ENCODE assay signal across 8 mouse cellular contexts in the genomic region with DNA sequence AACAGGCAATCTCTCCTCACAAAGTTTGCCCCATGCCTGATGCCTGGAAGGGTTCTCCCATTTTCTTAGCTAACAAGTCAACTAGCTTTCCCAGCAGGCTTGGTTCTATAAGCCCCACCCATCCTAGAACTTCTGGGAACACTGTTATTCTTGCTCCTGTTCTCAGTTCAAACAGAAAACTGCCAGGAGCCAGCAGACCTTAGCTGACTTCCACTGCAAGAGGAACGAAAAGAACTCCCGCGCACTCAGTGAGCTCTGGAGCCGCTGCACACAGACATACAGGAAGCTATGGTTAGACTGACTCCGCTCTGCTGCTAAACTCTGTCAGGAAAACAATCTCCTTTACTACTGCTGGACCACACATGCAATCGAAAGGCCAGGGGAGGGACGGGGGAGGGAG.
A peak's percentile ranks its signal among the peaks of the same experiment; 100 is the strongest.
DNase-seq lines count a peak whose midpoint lies in the region; ATAC-seq and TF ChIP-seq lines count a peak whose summit lies in the region.

No protein-coding gene starts in this region.

- H3K9me3 ChIP-seq in limb, embryonic 12.5 days, result no peaks in the 10 kb centered on the region
- no peaks in the 10 kb centered on the region for H3K9me3 ChIP-seq in limb, embryonic 10.5 days (replicated peaks)
- H3K9me3 ChIP-seq in heart, embryonic 15.5 days (replicated peaks), result no peaks in the 10 kb centered on the region
- H3K9me3 ChIP-seq in liver, postnatal 0 days (ENCODE audit: low read length), result no peaks in the 10 kb centered on the region
- H3K9me3 ChIP-seq in forebrain, embryonic 16.5 days (ENCODE audit: control insufficient read depth, low read length), result no peaks in the 10 kb centered on the region

- TF ChIP-seq CTCF in liver, postnatal 0 days (IDR thresholded peaks at IDR 0.05; ENCODE audit: low read depth), result no peak

- H3K27me3 ChIP-seq in limb, embryonic 12.5 days, result no peaks in the 10 kb centered on the region
- no peaks in the 10 kb centered on the region for H3K27me3 ChIP-seq in limb, embryonic 10.5 days (ENCODE audit: low read depth, poor library complexity, severe bottlenecking)
- no peaks in the 10 kb centered on the region for H3K27me3 ChIP-seq in heart, embryonic 15.5 days
- no peaks in the 10 kb centered on the region for H3K27me3 ChIP-seq in liver, postnatal 0 days (ENCODE audit: insufficient read depth, low read length)
- H3K27me3 ChIP-seq in forebrain, embryonic 16.5 days (replicated peaks; ENCODE audit: control insufficient read depth, insufficient read depth, low read length), result no peaks in the 10 kb centered on the region

- WGBS in limb, embryonic 12.5 days, result 68% methylated on average over 6 of the region's 7 CpGs
- WGBS in limb, embryonic 10.5 days, result 73% methylated on average over 5 of the region's 7 CpGs
- WGBS in heart, embryonic 15.5 days, result 4% methylated on average over 6 of the region's 7 CpGs
- WGBS in liver, postnatal 0 days (ENCODE audit: insufficient replicate concordance), result 31% methylated on average over 5 of the region's 7 CpGs
- 77% methylated on average over 5 of the region's 7 CpGs for WGBS in forebrain, embryonic 16.5 days

- TF ChIP-seq EP300 in liver, postnatal 0 days (IDR thresholded peaks at IDR 0.05; ENCODE audit: low read depth), result no peak

- H3K27ac ChIP-seq in limb, embryonic 12.5 days, result 0 out of 2 replicates have a peak overlapping the region, but pooled peaks have one; percentile 25
- no peak overlapping the region for H3K27ac ChIP-seq in limb, embryonic 10.5 days
- H3K27ac ChIP-seq in brown adipose tissue, adult 24 weeks (replicated peaks; ENCODE audit: low read depth, low read length), result 0 out of 2 replicates have a peak overlapping the region, but pooled peaks have one; percentile 5
- H3K27ac ChIP-seq in heart, embryonic 15.5 days, result peak overlapping the region; percentile 89
- peak overlapping the region; percentile 1; the same call in 1 of the 2 replicates for H3K27ac ChIP-seq in liver, postnatal 0 days (ENCODE audit: low read depth)
- H3K27ac ChIP-seq in forebrain, embryonic 16.5 days (ENCODE audit: low read length), result no peak overlapping the region

- H3K9ac ChIP-seq in limb, embryonic 12.5 days (replicated peaks), result no peak overlapping the region
- H3K9ac ChIP-seq in heart, embryonic 15.5 days, result no peak overlapping the region
- no peak overlapping the region for H3K9ac ChIP-seq in liver, postnatal 0 days (replicated peaks)
- H3K9ac ChIP-seq in forebrain, embryonic 16.5 days (replicated peaks; ENCODE audit: low read depth, low read length), result no peak overlapping the region

- no peak overlapping the region for H3K4me2 ChIP-seq in limb, embryonic 12.5 days
- H3K4me2 ChIP-seq in heart, embryonic 15.5 days, result peak overlapping the region; percentile 57
- H3K4me2 ChIP-seq in liver, postnatal 0 days (ENCODE audit: low read depth, low read length), result no peak overlapping the region
- no peak overlapping the region for H3K4me2 ChIP-seq in forebrain, embryonic 16.5 days (ENCODE audit: low read length)

- no peak for ATAC-seq in limb, embryonic 12.5 days (ENCODE audit: insufficient number of reproducible peaks, insufficient read depth, low FRiP score, low TSS enrichment, low read depth)
- ATAC-seq in heart, embryonic 15.5 days (replicated peaks; ENCODE audit: insufficient number of reproducible peaks, insufficient read depth, low FRiP score, low read depth), result peak; percentile 47; the same call in 1 of the 2 replicates
- no peak for ATAC-seq in liver, postnatal 0 days
- ATAC-seq in forebrain, embryonic 16.5 days, result no peak

- no peaks in the 10 kb centered on the region for H3K4me1 ChIP-seq in limb, embryonic 12.5 days (replicated peaks)
- 0 out of 2 replicates have a peak, but pooled peaks cover under 1% of the 10 kb centered on the region for H3K4me1 ChIP-seq in limb, embryonic 10.5 days
- peaks cover 2% of the 10 kb centered on the region; the same call in 1 of the 2 replicates for H3K4me1 ChIP-seq in brown adipose tissue, adult 24 weeks (ENCODE audit: control insufficient read depth, insufficient read depth, insufficient read length, low read length)
- peaks cover 10% of the 10 kb centered on the region for H3K4me1 ChIP-seq in heart, embryonic 15.5 days (replicated peaks)
- H3K4me1 ChIP-seq in liver, postnatal 0 days (ENCODE audit: insufficient read depth), result no peaks in the 10 kb centered on the region
- no peaks in the 10 kb centered on the region for H3K4me1 ChIP-seq in forebrain, embryonic 16.5 days (replicated peaks; ENCODE audit: control insufficient read depth, insufficient read depth, low read length)

- DNase-seq in limb, embryonic 10.5 days (ENCODE audit: low spot score), result no peak
- DNase-seq in liver, postnatal 0 days, result no peak
- DNase-seq in left cerebral cortex, adult 11 months (ENCODE audit: low spot score), result no peak
- no peak for DNase-seq in gastrocnemius, postnatal 25 days

- no peak overlapping the region for H3K4me3 ChIP-seq in limb, embryonic 12.5 days (replicated peaks)
- H3K4me3 ChIP-seq in limb, embryonic 10.5 days, result no peak overlapping the region
- no peak overlapping the region for H3K4me3 ChIP-seq in brown adipose tissue, adult 24 weeks (ENCODE audit: insufficient read depth, low read depth, low read length)
- H3K4me3 ChIP-seq in heart, embryonic 15.5 days, result peak overlapping the region; percentile 34
- no peak overlapping the region for H3K4me3 ChIP-seq in liver, postnatal 0 days (ENCODE audit: low read depth, low read length)
- no peak overlapping the region for H3K4me3 ChIP-seq in forebrain, embryonic 16.5 days (replicated peaks; ENCODE audit: low read length)

- H3K36me3 ChIP-seq in limb, embryonic 12.5 days, result peaks cover 52% of the 10 kb centered on the region
- H3K36me3 ChIP-seq in limb, embryonic 10.5 days, result peaks cover 32% of the 10 kb centered on the region
- H3K36me3 ChIP-seq in heart, embryonic 15.5 days, result peaks cover 28% of the 10 kb centered on the region
- peaks cover 19% of the 10 kb centered on the region for H3K36me3 ChIP-seq in liver, postnatal 0 days (replicated peaks; ENCODE audit: insufficient read depth, low read length)
- H3K36me3 ChIP-seq in forebrain, embryonic 16.5 days (ENCODE audit: control insufficient read depth, insufficient read depth), result peaks cover 22% of the 10 kb centered on the region

Comparison
In these comparisons a context has a peak if more than half of its experiments do, and no peak if none do; other contexts are left out.
1. H3K27ac ChIP-seq: peak in limb, embryonic 12.5 days (single experiment), brown adipose tissue, adult 24 weeks (single experiment), heart, embryonic 15.5 days (single experiment) and liver, postnatal 0 days (single experiment); none in limb, embryonic 10.5 days (single experiment) and forebrain, embryonic 16.5 days (single experiment).